Mouse (Mus musculus) naive thymus-derived CD4-positive, alpha-beta T cell, adult 5 months (primary cell): ENCODE results near the gene Pvr. TPM values are rescaled to one million over a fixed set of nuclear protein-coding genes. Genes with fewer than 3 reads are reported as not detected.

Experiments
- polyA plus RNA-seq: library from polyadenylated mRNA; unstranded; fragments of 100-300 nt; shearing (Covaris generic); gene quantifications from one replicate; pipeline ENCODE4 v1.2.1, GENCODE M21; 2017

Gene Pvr
- 77.9 TPM for polyA plus RNA-seq

DNA sequence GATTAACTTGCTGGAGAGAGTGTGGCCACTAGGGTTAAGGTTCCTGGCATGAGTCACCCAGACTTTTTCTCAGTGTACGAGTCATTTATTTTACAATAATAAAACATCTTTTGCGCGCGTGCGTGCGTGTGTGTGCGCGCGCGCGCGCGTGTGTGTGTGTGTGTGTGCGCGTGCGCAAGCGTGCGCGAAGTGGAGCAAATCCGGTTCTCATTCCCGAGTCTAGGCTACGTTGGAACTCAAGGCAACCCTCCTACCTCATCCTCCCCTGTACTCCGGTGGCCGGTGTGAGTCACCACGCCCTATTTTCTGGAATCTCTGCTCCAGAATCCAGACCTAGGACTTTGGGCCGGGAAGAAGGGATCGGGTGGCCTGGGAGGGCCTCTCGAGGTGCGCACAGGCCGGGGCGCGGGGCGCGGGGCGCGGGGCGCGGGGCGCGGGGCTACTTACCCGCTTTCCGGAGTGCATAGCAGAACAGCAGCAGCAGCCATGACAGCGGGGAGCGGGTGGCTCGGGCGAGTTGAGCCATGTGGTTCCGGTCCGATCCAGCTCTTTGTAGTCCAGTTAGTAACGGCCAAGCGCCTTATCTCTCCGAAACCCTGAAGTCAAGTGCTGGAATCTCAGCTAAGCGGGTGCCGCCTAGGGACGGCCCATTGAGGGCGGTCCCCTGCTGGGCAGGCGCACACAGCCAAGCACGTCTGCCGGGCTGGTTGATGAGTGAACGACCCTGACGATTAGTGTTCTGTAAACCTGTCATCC, at the start of gene Pvr:
Pvr (minus strand) TSS at position 655 of the 756 bp plus-strand sequence.

GRCm38 (mm10) chr7:19964985-19965579, 44.1 kb upstream of the Pvr start, which contains the start of gene Ceacam20:
TSS of gene Ceacam20 (plus strand) at chr7:19965412.

DNA sequence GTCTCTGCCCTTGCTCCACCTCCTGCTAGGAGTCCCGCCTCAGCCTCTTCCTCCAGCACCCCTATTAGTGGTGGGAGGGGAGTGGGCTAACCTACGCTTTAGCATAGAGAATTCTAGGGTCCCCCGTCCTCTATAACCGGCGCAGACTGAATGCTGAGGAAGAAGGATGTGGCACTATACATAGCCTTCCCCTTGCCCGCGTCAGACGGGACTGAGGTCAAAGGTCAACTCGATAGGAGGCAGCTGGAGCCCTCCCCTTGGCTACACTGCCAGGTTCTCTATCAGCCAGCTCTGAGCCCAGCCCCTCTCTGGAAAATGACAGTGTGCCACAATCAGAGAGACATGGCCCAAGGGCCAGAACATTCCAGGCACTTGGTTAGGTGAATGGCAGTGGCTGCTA, 29.6 kb upstream of the Pvr start, which contains the start of gene Igsf23:
Igsf23 (minus strand) TSS at position 168 of the 400 bp plus-strand sequence.

GRCm38 (mm10) chr7:19887849-19888248, 33.1 kb downstream of the Pvr start, which contains the start of gene Ceacam19:
TSS of gene Ceacam19 (minus strand) at chr7:19887965.

GRCm38 (mm10) chr7:19861199-19861598, 59.8 kb downstream of the Pvr start, which contains the start of gene Ceacam16:
TSS of gene Ceacam16 (minus strand) at chr7:19861299.

Other genes starting within 250 kb of the Pvr start
- not detected for gene Apoc2, start 243.2 kb downstream of the Pvr start, polyA plus RNA-seq
- not detected for gene Gm44805, start 239.7 kb downstream of the Pvr start, polyA plus RNA-seq
- gene Apoc4, start 239.7 kb downstream of the Pvr start, polyA plus RNA-seq: not detected
- not detected for gene Apoc1, start 228.5 kb downstream of the Pvr start, polyA plus RNA-seq
- gene Apoe, start 222.0 kb downstream of the Pvr start, polyA plus RNA-seq: 6.1 TPM
- gene Tomm40, start 205.7 kb downstream of the Pvr start, polyA plus RNA-seq: 78.5 TPM
- not detected for gene Nectin2, start 170.7 kb downstream of the Pvr start, polyA plus RNA-seq
- gene Bcam, start 150.1 kb downstream of the Pvr start, polyA plus RNA-seq: 0.42 TPM
- gene Cblc, start 124.4 kb downstream of the Pvr start, polyA plus RNA-seq: not detected
- gene Bcl3, start 98.4 kb downstream of the Pvr start, polyA plus RNA-seq: 67.2 TPM
- not detected for gene Gm19345, start 69.2 kb downstream of the Pvr start, polyA plus RNA-seq
- 0.31 TPM for gene Ceacam16, start 59.9 kb downstream of the Pvr start, polyA plus RNA-seq
- gene Ceacam19, start 33.2 kb downstream of the Pvr start, polyA plus RNA-seq: not detected
- gene Igsf23, start 29.6 kb upstream of the Pvr start, polyA plus RNA-seq: 29.4 TPM
- gene Ceacam20, start 44.3 kb upstream of the Pvr start, polyA plus RNA-seq: not detected
- gene Nlrp9b, start 70.3 kb upstream of the Pvr start, polyA plus RNA-seq: not detected
- gene Vmn1r91, start 178.5 kb upstream of the Pvr start, polyA plus RNA-seq: not detected
- not detected for gene Gm16442, start 201.4 kb upstream of the Pvr start, polyA plus RNA-seq
- not detected for gene Vmn1r93, start 217.9 kb upstream of the Pvr start, polyA plus RNA-seq
- gene Vmn1r94, start 247.2 kb upstream of the Pvr start, polyA plus RNA-seq: not detected